Mouse (Mus musculus) large intestine, adult 2 months (tissue): ENCODE results near the gene Mylpf. TPM values are rescaled to one million over a fixed set of nuclear protein-coding genes. Genes with fewer than 3 reads are reported as not detected.

ENCODE experiments used
- DNase-seq: peaks from one replicate; pipeline ENCODE4 v3.0.0-alpha.2; 2012; ENCODE audit warnings: low read depth, low spot score
- WGBS: fragments of 180-500 bp; shearing (Covaris S2); methylation state at CpG from one replicate; pipeline ENCODE4 v1.1.7; 2018; 5-methylcytosine and 5-hydroxymethylcytosine counted together
- polyA plus RNA-seq: library from polyadenylated mRNA; depleted of rRNA; stranded (reverse); fragments of >200 nt; gene quantifications from 2 replicates; pipeline ENCODE4 v1.2.3, GENCODE M21; 2012

Mylpf gene
- polyA plus RNA-seq, 1 experiment, result 2.5 TPM

GRCm38 (mm10) chr7:127195544-127196295, 13.0 kb upstream of the Mylpf start, which contains the start of gene Cd2bp2:
Gene Cd2bp2 (minus strand): TSS chr7:127196050.
- DNase-seq, result peak; percentile 94
- WGBS, result under 1% methylated on average over 51 of the region's 51 CpGs

- WGBS, result 25% methylated on average over 11 of the region's 11 CpGs
- DNase-seq, result no peak
Measured at GRCm38 (mm10) chr7:127196484-127196883, 12.2 kb upstream of the Mylpf start.

GRCm38 (mm10) chr7:127206606-127207005, 2.1 kb upstream of the Mylpf start:
- DNase-seq, result no peak

GRCm38 (mm10) chr7:127207374-127208294, 1.1 kb upstream of the Mylpf start:
- DNase-seq, result no peak
- under 1% methylated on average over 53 of the region's 53 CpGs for WGBS

More at GRCm38 (mm10) chr7:127206606-127207005, 2.1 kb upstream of the Mylpf start:
- 17% methylated on average over 2 of the region's 2 CpGs for WGBS

- under 1% methylated on average over 44 of the region's 44 CpGs for WGBS
- DNase-seq, result no peak
Measured at GRCm38 (mm10) chr7:127208295-127208552, 466 bp upstream of the Mylpf start, which contains the start of gene Tbc1d10b. Gene Tbc1d10b (minus strand): TSS chr7:127208468.

- 73% methylated on average over 5 of the region's 5 CpGs for WGBS
- DNase-seq, result no peak
Measured at GRCm38 (mm10) chr7:127209851-127210250, 1.2 kb downstream of the Mylpf start.

GRCm38 (mm10) chr7:127210266-127210665, 1.6 kb downstream of the Mylpf start:
- WGBS, result 89% methylated on average over 4 of the region's 4 CpGs
- no peak for DNase-seq

- 82% methylated on average over 5 of the region's 5 CpGs for WGBS
Measured at GRCm38 (mm10) chr7:127211014-127211745, 2.5 kb downstream of the Mylpf start.

GRCm38 (mm10) chr7:127212432-127213250, 4.0 kb downstream of the Mylpf start:
- no peak for DNase-seq
- 88% methylated on average over 12 of the region's 12 CpGs for WGBS

More at GRCm38 (mm10) chr7:127211014-127211745, 2.5 kb downstream of the Mylpf start:
- DNase-seq, result no peak

GRCm38 (mm10) chr7:127213485-127213884, 4.8 kb downstream of the Mylpf start:
- DNase-seq, result no peak
- 45% methylated on average over 7 of the region's 7 CpGs for WGBS

GRCm38 (mm10) chr7:127213930-127214329, 5.2 kb downstream of the Mylpf start:
- no peak for DNase-seq
- 74% methylated on average over 12 of the region's 12 CpGs for WGBS

- 73% methylated on average over 21 of the region's 21 CpGs for WGBS
- DNase-seq, result no peak
Measured at GRCm38 (mm10) chr7:127214521-127214920, 5.8 kb downstream of the Mylpf start.

GRCm38 (mm10) chr7:127214981-127215871, 6.5 kb downstream of the Mylpf start:
- DNase-seq, result no peak
- WGBS, result 27% methylated on average over 33 of the region's 33 CpGs

GRCm38 (mm10) chr7:127216307-127216706, 7.6 kb downstream of the Mylpf start:
- no peak for DNase-seq
- WGBS, result 93% methylated on average over 5 of the region's 5 CpGs

- WGBS, result 77% methylated on average over 6 of the region's 6 CpGs
- DNase-seq, result no peak
Measured at GRCm38 (mm10) chr7:127217475-127217874, 8.8 kb downstream of the Mylpf start.

GRCm38 (mm10) chr7:127217901-127218642, 9.4 kb downstream of the Mylpf start:
- no peak for DNase-seq
- WGBS, result 65% methylated on average over 10 of the region's 10 CpGs

- no peak for DNase-seq
- 79% methylated on average over 4 of the region's 4 CpGs for WGBS
Measured at GRCm38 (mm10) chr7:127218670-127219069, 10.0 kb downstream of the Mylpf start.
